Mouse (Mus musculus): ENCODE results near the gene Cdk20. TPM values are rescaled to one million over a fixed set of nuclear protein-coding genes. Genes with fewer than 3 reads are reported as not detected.

Gene Cdk20
- total RNA-seq, 2 experiments from 2014 or later = 10.0 to 10.8 TPM

- no peak for DNase-seq (ENCODE audit: extremely low spot score in 1 of 2, low spot score in 2 of 2)
- no peak overlapping the region for H3K27ac ChIP-seq
- no peak for TF ChIP-seq CTCF (IDR thresholded peaks at IDR 0.05)
- no peak overlapping the region for H3K4me3 ChIP-seq
- intact Hi-C loops (cut with DNase I) = no loop called here
Measured at GRCm38 (mm10) chr13:64458181-64458580, 26.1 kb downstream of the Cdk20 start.

GRCm38 (mm10) chr13:64462581-64462980, 30.5 kb downstream of the Cdk20 start:
- intact Hi-C loops (cut with DNase I) = no loop called here
- no peak for DNase-seq (ENCODE audit: extremely low spot score in 1 of 2, low spot score in 2 of 2)
- no peak overlapping the region for H3K4me3 ChIP-seq
- no peak overlapping the region for H3K27ac ChIP-seq
- no peak for TF ChIP-seq CTCF (IDR thresholded peaks at IDR 0.05)

GRCm38 (mm10) chr13:64465166-64465565, 33.1 kb downstream of the Cdk20 start:
- intact Hi-C loops (cut with DNase I) = no loop called here
- Histone ChIP-seq H3K4me3 (no peak overlapping the region), H3K27ac (no peak overlapping the region)
- no peak for TF ChIP-seq CTCF (IDR thresholded peaks at IDR 0.05)
- no peak for DNase-seq (ENCODE audit: extremely low spot score in 1 of 2, low spot score in 2 of 2)

GRCm38 (mm10) chr13:64467886-64468285, 35.8 kb downstream of the Cdk20 start:
- Histone ChIP-seq H3K27ac (no peak overlapping the region), H3K4me3 (no peak overlapping the region)
- DNase-seq (ENCODE audit: extremely low spot score in 1 of 2, low spot score in 2 of 2) = no peak
- no peak for TF ChIP-seq CTCF (IDR thresholded peaks at IDR 0.05)
- intact Hi-C loops (cut with DNase I) = no loop called here

- intact Hi-C loops (cut with DNase I) = no loop called here
- no peak for TF ChIP-seq CTCF (IDR thresholded peaks at IDR 0.05)
- H3K4me3 ChIP-seq = no peak overlapping the region
Measured at GRCm38 (mm10) chr13:64477968-64478367, 45.9 kb downstream of the Cdk20 start.

GRCm38 (mm10) chr13:64479960-64480359, 47.8 kb downstream of the Cdk20 start:
- Histone ChIP-seq H3K4me3 (no peak overlapping the region), H3K27ac (no peak overlapping the region)
- no peak for DNase-seq (ENCODE audit: extremely low spot score in 1 of 2, low spot score in 2 of 2)
- TF ChIP-seq CTCF (IDR thresholded peaks at IDR 0.05) = no peak
- intact Hi-C loops (cut with DNase I) = no loop called here

More at GRCm38 (mm10) chr13:64477968-64478367, 45.9 kb downstream of the Cdk20 start:
- DNase-seq (ENCODE audit: extremely low spot score in 1 of 2, low spot score in 2 of 2) = no peak
- H3K27ac ChIP-seq = no peak overlapping the region

- Histone ChIP-seq H3K27ac (no peak overlapping the region), H3K4me3 (no peak overlapping the region)
- TF ChIP-seq CTCF (IDR thresholded peaks at IDR 0.05) = no peak
- intact Hi-C loops (cut with DNase I) = no loop called here
- no peak for DNase-seq (ENCODE audit: extremely low spot score in 1 of 2, low spot score in 2 of 2)
Measured at GRCm38 (mm10) chr13:64489886-64490285, 57.8 kb downstream of the Cdk20 start.

Other genes starting within 250 kb of the Cdk20 start
- gene Cdc14b, start 157.0 kb upstream of the Cdk20 start, total RNA-seq (2021) = 10 to 100 TPM; 15.3 to 19.0 TPM
- 10 to 100 TPM; 19.0 to 20.8 TPM for gene Aaed1, start 119.6 kb upstream of the Cdk20 start, total RNA-seq (2021)
- 100 to 1,000 TPM; 120 to 129 TPM for gene Ctsl, start 61.4 kb upstream of the Cdk20 start, total RNA-seq (2021)
- gene Fam240b, start 65.5 kb downstream of the Cdk20 start, total RNA-seq (2021) = not detected